Mouse (Mus musculus) midbrain, embryonic 13.5 days (tissue): Measurements from ENCODE around the gene Rnd2. TPM values are rescaled to one million over a fixed set of nuclear protein-coding genes. Genes with fewer than 3 reads are reported as not detected.

Experiments used
- ATAC-seq: fragments of 200-750 bp; cut with Nextera tagmentation; 2 replicates; pipeline ENCODE4 v1.8.0; 2017; ENCODE audit warnings: mild to moderate bottlenecking, moderate TSS enrichment, moderate library complexity
- H3K27ac ChIP-seq: fragments of 300-500 bp; sonication (generic); 2 replicates; pipeline ENCODE4 v1.5.1; 2015; ENCODE audit warnings: inconsistent platforms, mild to moderate bottlenecking, moderate library complexity
- H3K27me3 ChIP-seq: fragments of 300-500 bp; sonication (generic); 2 replicates; pipeline ENCODE4 v1.6.1; 2015; ENCODE audit warnings: mild to moderate bottlenecking, inconsistent platforms
- H3K36me3 ChIP-seq: fragments of 300-500 bp; sonication (generic); 2 replicates; pipeline ENCODE4 v1.6.1; 2015; ENCODE audit warnings: mild to moderate bottlenecking, inconsistent platforms
- H3K4me1 ChIP-seq: fragments of 300-500 bp; sonication (generic); replicated peaks from 2 replicates; pipeline ENCODE4 v1.6.1; 2015; ENCODE audit warnings: inconsistent platforms
- H3K4me2 ChIP-seq: fragments of 300-500 bp; sonication (generic); replicated peaks from 2 replicates; pipeline ENCODE4 v1.6.1; 2015; ENCODE audit warnings: moderate library complexity, mild to moderate bottlenecking, inconsistent platforms
- H3K4me3 ChIP-seq: fragments of 300-500 bp; sonication (generic); replicated peaks from 2 replicates; pipeline ENCODE4 v1.5.1; 2015; ENCODE audit warnings: mild to moderate bottlenecking, inconsistent platforms
- H3K9ac ChIP-seq: fragments of 300-500 bp; sonication (generic); replicated peaks from 2 replicates; pipeline ENCODE4 v1.6.1; 2015; ENCODE audit warnings: mild to moderate bottlenecking, inconsistent platforms
- H3K9me3 ChIP-seq: fragments of 300-500 bp; sonication (generic); 2 replicates; pipeline ENCODE4 v1.6.1; 2016; ENCODE audit warnings: mild to moderate bottlenecking, inconsistent platforms
- WGBS: fragments of 180-500 bp; shearing (Covaris S2); methylation state at CpG from one replicate; pipeline ENCODE4 v1.1.7; 2015; 5-methylcytosine and 5-hydroxymethylcytosine counted together
- microRNA-seq: library from miRNA; unstranded; fragments of <30 nt; microRNA quantifications from one replicate; pipeline ENCODE4, GENCODE M21; 2016
- polyA plus RNA-seq: library from polyadenylated mRNA; unstranded; fragments of >200 nt; fragmentation: Nextera tagmentation; extraction: Ambion mirVana; gene quantifications from 2 replicates; pipeline ENCODE4 v1.2.1, GENCODE M21; 2015

Rnd2 gene
- polyA plus RNA-seq, 1 experiment from 2014 or later: 117 TPM

- no peak overlapping the region for H3K4me2 ChIP-seq
- H3K4me1 ChIP-seq: peaks cover 27% of the 10 kb centered on the region
- peak overlapping the region; percentile 81 for H3K27ac ChIP-seq
- H3K27me3 ChIP-seq: no peaks in the 10 kb centered on the region
- H3K9ac ChIP-seq: no peak overlapping the region
- H3K36me3 ChIP-seq: peaks cover 4% of the 10 kb centered on the region; the same call in 1 of the 2 replicates
- 73% methylated on average over 6 of the region's 6 CpGs for whole genome bisulfite sequencing
- no peak overlapping the region for H3K4me3 ChIP-seq
- H3K9me3 ChIP-seq: no peaks in the 10 kb centered on the region
- ATAC-seq: no peak
Observed at GRCm38 (mm10) chr11:101486126-101486525, 21.3 kb downstream of the Rnd2 start.

GRCm38 (mm10) chr11:101506269-101506780, 41.5 kb downstream of the Rnd2 start:
- no peak overlapping the region for H3K9ac ChIP-seq
- H3K27me3 ChIP-seq: no peaks in the 10 kb centered on the region
- ATAC-seq: no peak
- H3K4me2 ChIP-seq: no peak overlapping the region
- no peak overlapping the region for H3K27ac ChIP-seq
- 80% methylated on average over 5 of the region's 5 CpGs for WGBS
- no peaks in the 10 kb centered on the region for H3K4me1 ChIP-seq
- H3K9me3 ChIP-seq: no peaks in the 10 kb centered on the region
- no peak overlapping the region for H3K4me3 ChIP-seq
- peaks cover 17% of the 10 kb centered on the region for H3K36me3 ChIP-seq

- H3K27me3 ChIP-seq: no peaks in the 10 kb centered on the region
- WGBS: 96% methylated on average over 7 of the region's 7 CpGs
- H3K9ac ChIP-seq: no peak overlapping the region
- no peak for ATAC-seq
- no peak overlapping the region for H3K4me2 ChIP-seq
- no peaks in the 10 kb centered on the region for H3K9me3 ChIP-seq
- H3K27ac ChIP-seq: no peak overlapping the region
- peaks cover 17% of the 10 kb centered on the region for H3K36me3 ChIP-seq
- no peak overlapping the region for H3K4me3 ChIP-seq
- no peaks in the 10 kb centered on the region for H3K4me1 ChIP-seq
Observed at GRCm38 (mm10) chr11:101507090-101507489, 42.3 kb downstream of the Rnd2 start.

GRCm38 (mm10) chr11:101518937-101519336, 54.1 kb downstream of the Rnd2 start:
- Histone ChIP-seq H3K4me2 (no peak overlapping the region), H3K27ac (no peak overlapping the region), H3K27me3 (no peaks in the 10 kb centered on the region), H3K4me3 (no peak overlapping the region), H3K9ac (no peak overlapping the region), H3K4me1 (no peaks in the 10 kb centered on the region), H3K9me3 (no peaks in the 10 kb centered on the region), H3K36me3 (peaks cover 13% of the 10 kb centered on the region)
- 85% methylated on average over 5 of the region's 5 CpGs for WGBS
- ATAC-seq: no peak

GRCm38 (mm10) chr11:101519364-101519763, 54.6 kb downstream of the Rnd2 start:
- Histone ChIP-seq H3K4me1 (no peaks in the 10 kb centered on the region), H3K27me3 (no peaks in the 10 kb centered on the region), H3K27ac (no peak overlapping the region), H3K9ac (no peak overlapping the region), H3K9me3 (no peaks in the 10 kb centered on the region), H3K36me3 (peaks cover 14% of the 10 kb centered on the region), H3K4me3 (no peak overlapping the region), H3K4me2 (no peak overlapping the region)
- ATAC-seq: no peak
- 89% methylated on average over 6 of the region's 6 CpGs for WGBS

Small RNA genes within 50 kb of the gene (microRNA-seq; reads per million reads assigned to microRNA genes)
- not detected for gene Mir6929

Other genes with a start within 250 kb of the Rnd2 start
- 17.6 and 17.7 TPM in 2 replicates for gene Ezh1, start 238.5 kb upstream of the Rnd2 start, polyA plus RNA-seq
- 64.4 and 65.7 TPM in 2 replicates for gene Ramp2, start 219.0 kb upstream of the Rnd2 start, polyA plus RNA-seq
- gene Vps25, start 211.3 kb upstream of the Rnd2 start, polyA plus RNA-seq: 110 and 111 TPM in 2 replicates
- gene Wnk4, start 204.4 kb upstream of the Rnd2 start, polyA plus RNA-seq: 7.2 and 7.5 TPM in 2 replicates
- 1.2 and 1.3 TPM in 2 replicates for gene Cntd1, start 186.0 kb upstream of the Rnd2 start, polyA plus RNA-seq
- 210 and 213 TPM in 2 replicates for gene Coa3, start 185.9 kb upstream of the Rnd2 start, polyA plus RNA-seq
- gene Becn1, start 162.7 kb upstream of the Rnd2 start, polyA plus RNA-seq: 178 and 194 TPM in 2 replicates
- 126 and 134 TPM in 2 replicates for gene Psme3, start 148.8 kb upstream of the Rnd2 start, polyA plus RNA-seq
- 2.4 and 2.5 TPM in 2 replicates for gene Aoc2, start 139.9 kb upstream of the Rnd2 start, polyA plus RNA-seq
- not detected in 2 replicates for gene Aoc3, start 134.4 kb upstream of the Rnd2 start, polyA plus RNA-seq
- not detected in 2 replicates for gene G6pc, start 97.4 kb upstream of the Rnd2 start, polyA plus RNA-seq
- gene Aarsd1, start 47.4 kb upstream of the Rnd2 start, polyA plus RNA-seq: 94.8 and 101 TPM in 2 replicates
- gene Gm27029, start 40.2 kb upstream of the Rnd2 start, polyA plus RNA-seq: 6.6 and 8.5 TPM in 2 replicates
- 26.2 and 26.4 TPM in 2 replicates for gene Rundc1, start 39.9 kb upstream of the Rnd2 start, polyA plus RNA-seq
- gene Ptges3l, start 39.7 kb upstream of the Rnd2 start, polyA plus RNA-seq: 2.0 and 2.6 TPM in 2 replicates
- gene Rpl27, start 22.7 kb upstream of the Rnd2 start, polyA plus RNA-seq: 303 and 310 TPM in 2 replicates
- gene Ifi35, start 16.6 kb upstream of the Rnd2 start, polyA plus RNA-seq: 2.2 and 2.3 TPM in 2 replicates
- 79.5 and 91.5 TPM in 2 replicates for gene Vat1, start 1.2 kb downstream of the Rnd2 start, polyA plus RNA-seq
- 4.7 and 5.3 TPM in 2 replicates for gene Brca1, start 87.0 kb downstream of the Rnd2 start, polyA plus RNA-seq
- 113 and 116 TPM in 2 replicates for gene Nbr1, start 87.2 kb downstream of the Rnd2 start, polyA plus RNA-seq
- 2.1 and 2.7 TPM in 2 replicates for gene Tmem106a, start 117.2 kb downstream of the Rnd2 start, polyA plus RNA-seq
- gene Gm11634, start 134.3 kb downstream of the Rnd2 start, polyA plus RNA-seq: not detected in 2 replicates
- 21.7 and 24.8 TPM in 2 replicates for gene Rdm1, start 162.2 kb downstream of the Rnd2 start, polyA plus RNA-seq
- gene Arl4d, start 200.5 kb downstream of the Rnd2 start, polyA plus RNA-seq: 5.1 and 8.4 TPM in 2 replicates